Mouse (Mus musculus): ENCODE data around the gene Ifit3b.
"Not testable (repeated sequence)": the region's sequence is repeated elsewhere in the genome, so short reads cannot be mapped to it uniquely, and the experiment has no call there.

DNA sequence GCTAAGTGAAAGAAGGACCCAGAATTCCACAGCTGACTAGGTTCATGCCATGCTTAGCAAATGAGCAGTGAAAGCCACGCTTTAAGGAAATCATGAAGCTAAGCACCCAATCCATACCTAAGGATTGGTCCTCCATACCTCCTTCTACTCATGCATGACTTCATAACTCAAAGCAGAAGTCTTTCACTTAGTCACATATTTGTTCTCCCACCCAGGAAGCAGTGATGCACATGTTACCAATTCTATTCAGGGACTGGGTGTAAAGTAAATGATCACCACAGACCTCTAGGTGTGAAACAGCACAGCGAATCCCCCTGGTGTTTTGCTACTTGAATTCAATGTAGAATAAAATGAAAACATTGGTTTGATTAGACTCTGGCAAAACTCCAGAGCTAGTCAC, 25.1 kb upstream of the Ifit3b start:
- TF ChIP-seq POLR2A (IDR thresholded peaks at IDR 0.05; ENCODE audit: borderline replicate concordance, extremely low read depth, insufficient read depth, insufficient read length, poor library complexity, severe bottlenecking); CTCF (IDR thresholded peaks at IDR 0.05; ENCODE audit: borderline replicate concordance, extremely low read depth, insufficient read depth, insufficient read length): not testable (repeated sequence)

Measured in brain, embryonic 14.5 days (tissue).